Mouse (Mus musculus) urinary bladder, adult 18-20 months (tissue): Measurements from ENCODE around the gene Col26a1.

Experiments
- DNase-seq, 2 experiments: peaks; one replicate each; pipeline ENCODE4 v3.0.0; 2022; ENCODE audit warnings: low spot score in 2 of 2, mixed read lengths in 2 of 2

Col26a1 gene

DNA sequence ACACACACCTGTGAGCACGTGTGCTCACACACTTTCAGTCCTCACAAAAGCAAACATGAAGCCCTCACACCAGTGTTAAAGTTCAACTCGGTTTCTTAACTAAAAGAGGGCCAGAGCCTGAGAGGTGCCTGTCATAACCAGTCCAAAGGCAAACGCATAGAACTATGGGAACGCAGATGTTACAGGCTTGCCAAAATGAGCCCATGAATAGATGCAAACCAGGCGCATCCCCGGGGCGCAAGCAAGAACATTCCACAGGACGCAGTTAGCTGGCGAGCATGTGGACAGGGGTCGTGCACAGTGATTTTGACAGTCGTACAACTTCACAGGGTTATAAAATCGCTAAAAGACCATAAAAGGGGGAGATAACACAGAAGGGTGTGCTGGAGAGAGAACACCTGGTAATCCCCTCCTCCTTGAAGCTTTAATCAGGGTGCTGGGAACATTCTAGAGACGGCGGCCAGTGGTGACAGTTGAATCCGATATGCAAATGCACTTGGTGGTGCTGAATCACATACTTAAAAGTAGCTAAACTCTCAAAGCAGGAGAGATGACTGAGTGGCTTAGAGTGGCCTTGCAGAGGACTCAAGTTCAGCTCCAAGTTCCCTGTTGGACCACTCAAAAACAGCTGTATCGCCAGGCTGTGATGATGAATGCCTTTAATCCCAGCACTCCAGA, 76.5 kb downstream of the Col26a1 start:
- no peak for DNase-seq

DNA sequence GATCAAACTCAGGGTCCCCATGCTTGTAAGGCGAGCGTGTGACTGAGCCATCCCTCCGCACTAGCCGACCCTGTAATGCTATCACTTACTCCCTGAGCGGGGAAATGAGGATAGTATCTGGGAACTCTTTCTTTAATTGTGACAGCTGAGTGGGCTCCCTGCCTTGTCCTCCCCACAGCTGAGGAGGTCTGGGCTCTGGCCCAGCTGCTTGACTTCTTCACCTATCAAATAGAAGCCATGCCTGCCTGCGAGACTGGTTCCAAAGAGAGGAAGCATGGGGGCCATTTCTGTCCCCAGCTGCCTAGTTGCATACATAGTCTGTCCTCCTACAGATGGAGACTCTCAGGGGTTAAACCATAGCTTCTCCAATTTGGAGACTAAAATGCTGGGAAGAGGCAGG, 78.0 kb downstream of the Col26a1 start:
- DNase-seq: no peak

DNA sequence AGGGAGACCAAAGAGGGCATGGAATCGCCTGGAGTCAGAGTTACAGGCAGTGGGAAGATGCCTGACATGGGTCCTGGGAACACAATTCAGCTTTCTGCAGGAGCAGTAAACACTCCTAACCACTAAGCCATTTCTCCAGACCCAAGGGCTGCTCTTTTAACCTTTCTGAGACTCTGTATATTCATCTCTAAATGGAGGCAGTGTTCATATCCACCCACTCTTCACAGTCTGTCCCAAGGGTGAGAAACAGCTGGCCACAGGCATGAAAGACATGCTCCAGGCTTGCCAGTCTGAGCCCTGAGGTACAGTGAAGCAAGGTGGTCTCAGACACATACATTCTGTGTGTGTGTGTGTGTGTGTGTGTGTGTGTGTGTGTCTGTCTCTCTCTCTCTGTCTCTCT, 78.8 kb downstream of the Col26a1 start:
- DNase-seq: no peak

DNA sequence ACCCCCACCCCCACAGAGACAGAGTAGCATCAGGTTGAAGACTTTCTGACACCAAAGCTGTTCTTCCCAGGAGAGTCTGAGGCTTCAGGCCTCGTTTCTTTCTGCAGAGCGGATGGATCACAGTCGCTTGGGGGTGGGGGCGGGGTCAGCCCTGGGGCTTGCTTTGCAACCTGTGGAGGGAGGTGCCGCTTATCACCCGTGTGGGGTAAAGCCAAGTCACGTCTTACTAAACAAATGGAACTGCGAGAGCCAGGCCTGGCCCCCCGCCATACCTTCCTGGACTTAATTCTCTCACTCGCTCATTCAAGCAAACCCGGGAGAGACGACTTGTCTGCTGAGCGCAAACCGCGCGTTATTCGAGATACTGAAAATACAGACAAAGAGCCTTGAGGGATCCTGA, 80.3 kb downstream of the Col26a1 start:
- no peak for DNase-seq

DNA sequence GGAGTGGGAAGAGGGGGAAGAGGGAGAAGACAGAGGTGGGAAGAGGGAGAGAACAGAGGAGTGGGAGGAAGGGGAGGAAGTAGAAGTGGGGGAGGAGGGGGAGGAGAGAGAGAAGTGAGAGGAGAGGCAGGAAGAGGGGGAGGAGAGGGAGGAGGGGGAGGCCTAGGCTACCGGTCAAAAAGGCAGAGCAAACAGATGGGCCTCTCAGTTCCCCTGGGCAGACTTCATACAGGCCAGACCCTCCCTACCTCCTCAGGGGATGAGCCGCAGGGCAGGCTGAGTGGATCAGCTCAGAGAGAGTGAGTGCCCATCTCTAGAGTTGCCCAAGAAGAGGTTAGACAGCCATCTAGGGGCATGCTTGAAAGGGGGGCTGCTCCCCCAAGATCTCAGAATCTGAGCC, 86.1 kb downstream of the Col26a1 start:
- DNase-seq: no peak

DNA sequence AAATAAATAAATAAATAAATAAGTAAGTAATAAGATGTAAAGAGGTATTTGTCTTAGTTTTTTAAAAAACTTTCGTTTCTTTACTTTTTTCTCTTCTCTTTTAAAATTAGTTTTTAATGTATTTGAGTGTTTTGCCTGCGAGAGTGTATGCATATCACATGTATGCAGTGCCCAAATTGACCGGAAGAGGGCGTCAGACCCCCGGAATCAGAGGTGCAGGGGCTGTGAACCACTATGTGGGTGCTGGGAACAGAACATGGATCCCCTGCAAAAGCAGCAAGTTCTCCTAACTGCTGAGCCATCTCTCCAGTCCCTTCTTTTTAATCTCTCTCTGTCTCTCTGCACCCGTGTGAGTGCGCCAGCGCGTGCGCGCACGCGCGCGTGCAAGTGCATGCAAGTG, 89.2 kb downstream of the Col26a1 start:
- DNase-seq: no peak

DNA sequence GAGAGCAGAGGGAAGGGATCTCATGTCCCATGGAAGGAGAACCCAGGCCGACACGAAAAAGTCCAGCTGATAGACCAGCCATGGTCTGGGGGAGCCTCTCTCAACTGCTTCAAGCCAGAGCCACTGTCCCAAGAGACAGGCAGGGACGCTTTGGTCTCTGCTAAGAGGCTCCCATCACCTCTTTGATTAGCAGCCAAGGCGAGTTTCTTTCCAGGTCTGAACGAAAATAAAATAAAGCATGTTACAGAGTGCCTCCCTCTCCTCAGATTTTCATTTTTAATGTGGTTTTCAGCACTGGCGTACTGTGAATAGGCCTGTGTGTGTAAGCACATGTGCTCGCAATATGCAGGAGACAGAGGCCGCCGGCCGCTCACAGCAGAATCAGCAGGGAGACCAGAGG, 90.5 kb downstream of the Col26a1 start:
- no peak for DNase-seq

DNA sequence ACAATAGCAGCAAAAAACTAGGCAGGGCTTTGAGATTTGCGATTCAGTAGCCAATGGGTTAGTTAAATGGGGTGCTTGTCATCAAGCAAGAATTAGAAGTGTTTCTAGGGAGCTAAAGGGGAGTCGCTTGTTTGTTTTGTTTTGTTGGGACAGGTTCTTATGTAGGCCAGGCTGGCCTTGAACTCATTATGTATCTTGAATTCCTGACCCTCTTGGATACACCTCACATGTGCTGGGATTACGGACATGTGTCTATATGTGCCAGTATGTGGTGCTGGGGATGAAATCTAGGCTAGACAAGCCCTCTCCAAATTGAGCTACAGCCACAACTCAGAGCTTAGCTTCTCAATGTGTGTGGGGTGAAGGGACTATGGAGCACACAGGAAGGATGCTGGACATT, 91.8 kb downstream of the Col26a1 start:
- no peak for DNase-seq

DNA sequence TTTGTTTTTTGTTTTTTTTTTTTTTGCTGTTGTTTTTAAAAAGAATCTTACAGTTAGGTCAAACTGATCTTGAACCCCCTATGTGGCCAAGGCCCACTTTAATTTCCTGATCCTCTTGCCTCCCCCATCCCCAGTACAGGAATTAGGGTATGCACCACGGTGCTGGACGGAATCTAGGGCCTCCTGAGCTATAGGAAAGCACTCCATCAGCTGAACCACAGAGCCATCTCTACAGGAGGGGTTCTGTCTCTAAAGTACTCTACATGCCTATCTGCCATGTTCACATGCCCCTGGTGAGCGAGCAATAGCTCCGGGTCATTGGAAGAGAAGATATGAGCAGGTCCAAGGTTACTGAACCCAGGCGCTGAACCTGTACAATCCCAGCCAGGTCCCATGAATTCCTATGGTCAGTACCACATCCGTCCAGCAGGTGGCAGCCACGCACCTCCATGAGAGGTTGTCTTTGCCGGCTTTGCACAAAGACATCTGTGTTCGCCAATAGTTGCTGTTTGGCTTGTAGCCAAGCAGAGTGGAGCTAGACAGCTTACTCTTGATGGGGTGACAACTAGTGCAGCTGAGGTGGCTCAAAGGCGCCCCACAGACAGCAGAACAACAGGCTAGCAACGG, 92.3 kb downstream of the Col26a1 start:
- DNase-seq: peak; percentile 73 to 89

DNA sequence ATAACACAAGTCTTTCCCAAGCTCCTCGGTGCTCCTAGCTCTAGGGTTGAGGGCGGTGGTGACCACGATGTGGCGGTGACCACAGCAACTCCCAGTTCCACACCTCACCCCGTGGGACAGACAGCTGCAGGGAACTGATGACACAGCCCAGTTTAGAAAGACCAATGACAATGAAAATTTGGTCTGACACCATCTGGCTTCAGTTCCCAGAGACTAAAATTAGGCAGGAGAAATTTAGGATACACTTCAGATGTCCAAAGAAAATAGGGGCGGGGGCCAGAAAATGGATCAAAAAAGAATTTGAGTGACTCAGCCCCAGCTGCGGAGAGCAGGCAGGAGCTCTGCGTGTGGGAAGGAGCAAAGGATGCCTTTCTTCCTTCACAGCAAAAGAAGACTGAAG, 98.5 kb downstream of the Col26a1 start:
- no peak for DNase-seq

DNA sequence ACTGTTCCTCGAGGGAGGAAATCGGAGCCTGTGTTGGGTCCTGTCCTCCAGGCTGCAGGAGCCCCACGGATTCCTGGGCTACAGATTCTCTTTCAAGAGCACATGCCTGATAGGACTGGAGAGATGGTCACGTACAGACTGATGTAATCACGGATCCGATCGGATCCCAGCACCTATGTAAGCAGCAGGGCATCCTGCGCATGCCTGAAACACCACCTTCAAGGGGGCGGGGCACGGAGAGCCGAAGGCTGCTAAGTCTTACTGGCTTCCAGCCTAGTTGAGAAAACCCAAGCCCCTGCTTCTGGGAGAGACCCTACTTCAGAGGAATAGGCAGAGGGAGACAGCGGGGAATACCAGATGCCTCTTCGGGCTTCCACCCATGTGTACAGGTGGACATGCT, 100.4 kb downstream of the Col26a1 start:
- no peak for DNase-seq

DNA sequence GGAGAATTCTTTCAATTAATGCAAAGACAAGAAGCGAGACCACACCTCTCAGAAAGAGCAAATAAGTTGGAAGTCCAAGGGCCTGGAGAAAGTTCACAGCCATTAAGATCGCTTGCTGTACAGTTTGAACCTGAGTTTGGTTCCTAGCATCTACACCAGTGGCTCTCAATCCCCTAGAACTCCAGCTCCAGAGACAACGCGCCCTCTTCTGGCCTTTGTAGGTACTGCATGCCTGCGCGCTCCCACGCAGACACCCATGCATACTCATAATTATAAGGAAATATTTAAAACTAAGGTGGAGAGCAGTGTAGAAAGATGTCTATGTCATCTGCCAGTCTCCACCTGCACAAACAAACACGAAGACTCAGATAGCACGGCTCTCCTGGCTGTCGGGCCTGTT, 102.5 kb downstream of the Col26a1 start:
- DNase-seq: peak in 1 of 2 experiments; percentile 42

DNA sequence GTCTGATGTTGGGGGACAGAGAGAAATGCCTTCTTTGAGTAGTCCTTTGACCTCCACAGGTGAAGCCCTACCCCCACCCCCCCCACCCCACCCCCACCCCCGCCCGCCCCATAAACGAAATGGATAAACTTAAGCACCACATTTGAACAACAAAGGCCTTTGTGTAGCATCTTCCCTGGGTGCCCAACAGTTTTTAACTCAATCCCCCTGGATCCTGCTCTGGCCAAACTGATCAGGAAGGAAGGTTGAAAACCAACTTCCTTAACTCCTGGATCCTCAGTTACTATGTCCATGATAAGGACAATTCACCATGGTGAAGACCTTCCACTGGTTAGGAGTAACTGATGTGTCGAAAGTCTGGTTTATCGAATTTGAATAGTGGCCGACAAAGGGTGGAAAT, 103.1 kb downstream of the Col26a1 start:
- DNase-seq: no peak

DNA sequence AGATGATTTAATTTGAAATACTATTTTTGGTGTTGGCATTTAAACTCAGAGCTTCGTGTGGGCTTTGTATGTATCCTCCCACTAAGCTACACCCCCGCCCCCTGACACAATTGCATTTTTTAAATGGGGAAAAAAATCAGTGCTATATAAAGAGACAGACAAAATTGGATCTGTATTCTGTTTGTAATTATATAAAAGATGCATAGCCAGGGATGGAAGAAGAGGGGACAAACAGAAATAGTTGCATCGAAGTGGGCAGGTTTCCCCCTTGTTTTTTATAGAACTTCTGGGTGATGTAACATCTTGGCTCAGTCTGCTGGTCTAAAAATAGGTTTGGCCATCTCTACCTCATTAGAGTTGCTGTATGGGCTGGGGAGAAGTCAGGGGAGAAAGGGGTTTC, 107.5 kb downstream of the Col26a1 start:
- DNase-seq: no peak

DNA sequence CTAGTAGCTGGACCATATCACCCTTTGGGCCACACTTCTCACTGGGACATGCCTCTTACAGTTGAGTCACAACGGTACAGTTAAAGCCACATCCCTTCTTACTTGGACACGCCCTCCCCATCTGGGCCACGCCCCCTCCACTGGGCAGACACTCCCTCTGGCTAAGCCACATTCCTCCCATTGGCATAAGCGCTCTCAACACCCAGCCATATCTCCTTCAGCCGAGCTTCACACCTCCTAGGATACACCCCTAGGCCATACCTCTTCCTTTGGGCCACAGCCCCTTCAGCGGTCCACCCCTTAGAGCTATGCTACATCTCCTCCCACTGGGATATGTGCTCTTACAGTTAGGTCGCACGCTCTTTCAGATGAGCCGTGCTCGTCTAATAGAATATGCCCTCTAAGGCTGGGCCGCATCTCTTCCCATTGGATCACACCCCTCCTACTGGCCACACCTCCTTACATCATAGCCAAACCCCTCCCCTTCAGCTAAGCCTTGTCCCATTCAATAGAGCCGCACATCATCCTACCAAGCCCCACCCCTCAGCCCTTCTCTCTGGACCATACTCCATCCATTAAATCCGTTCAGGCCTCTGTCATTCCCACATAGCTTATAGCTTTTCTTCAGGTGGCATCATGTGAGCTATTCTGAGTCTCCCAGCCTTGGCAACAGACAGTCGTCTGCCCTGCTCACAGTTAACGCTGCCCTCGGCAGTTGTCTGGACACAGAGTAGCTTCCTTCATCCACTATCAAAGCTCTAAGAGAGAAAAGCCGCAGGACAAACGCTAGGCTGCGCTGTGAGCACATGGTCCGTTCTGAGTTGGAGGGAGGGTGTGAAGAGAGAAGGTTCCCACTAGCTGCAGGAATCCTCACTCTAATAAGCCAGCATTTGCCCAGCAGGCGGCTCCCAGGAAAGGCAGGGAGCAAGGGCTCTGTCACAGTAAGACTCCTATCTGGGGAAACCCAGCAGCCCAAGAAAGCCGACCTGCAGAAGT, 109.7 kb downstream of the Col26a1 start:
- no peak for DNase-seq

DNA sequence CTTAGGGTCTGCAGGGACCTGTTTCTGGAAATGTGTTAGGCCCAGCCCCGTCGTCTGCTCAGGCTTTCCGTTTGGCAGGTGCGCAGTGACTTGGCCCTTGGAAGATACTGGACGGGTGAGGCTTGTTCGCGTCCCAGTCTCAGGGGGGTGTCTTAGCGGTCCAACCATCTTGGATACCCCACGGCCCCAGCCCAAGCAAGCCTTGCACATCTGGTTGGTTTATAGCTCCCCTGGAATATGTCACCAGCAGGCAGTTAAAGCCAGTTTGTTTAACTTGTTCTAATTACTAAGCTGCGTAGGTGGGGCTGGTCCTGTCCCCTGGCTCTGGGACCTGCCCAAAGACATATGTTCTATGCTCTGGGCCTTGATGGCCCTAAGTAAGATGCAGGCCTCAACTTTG, 111.9 kb downstream of the Col26a1 start:
- DNase-seq: no peak

DNA sequence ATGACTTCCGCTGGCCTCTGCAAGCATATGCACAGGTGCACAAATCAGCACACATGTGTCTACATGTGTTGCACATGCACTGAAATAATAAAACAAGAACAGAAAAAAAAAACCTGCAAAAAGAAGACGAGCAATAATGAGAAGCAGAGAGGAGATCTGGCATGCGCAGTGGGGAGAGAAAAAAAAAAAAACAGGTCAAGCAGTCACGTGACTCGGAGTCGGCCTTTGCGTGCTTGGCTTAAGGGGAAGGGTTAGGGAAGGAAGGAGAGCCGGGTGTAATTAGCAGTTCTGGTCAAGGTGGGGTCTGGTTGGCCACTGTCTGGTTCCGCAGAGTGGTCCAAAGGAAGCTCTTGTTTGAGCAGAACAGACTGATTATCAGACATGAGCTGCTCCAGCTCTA, 115.7 kb downstream of the Col26a1 start:
- DNase-seq: no peak

DNA sequence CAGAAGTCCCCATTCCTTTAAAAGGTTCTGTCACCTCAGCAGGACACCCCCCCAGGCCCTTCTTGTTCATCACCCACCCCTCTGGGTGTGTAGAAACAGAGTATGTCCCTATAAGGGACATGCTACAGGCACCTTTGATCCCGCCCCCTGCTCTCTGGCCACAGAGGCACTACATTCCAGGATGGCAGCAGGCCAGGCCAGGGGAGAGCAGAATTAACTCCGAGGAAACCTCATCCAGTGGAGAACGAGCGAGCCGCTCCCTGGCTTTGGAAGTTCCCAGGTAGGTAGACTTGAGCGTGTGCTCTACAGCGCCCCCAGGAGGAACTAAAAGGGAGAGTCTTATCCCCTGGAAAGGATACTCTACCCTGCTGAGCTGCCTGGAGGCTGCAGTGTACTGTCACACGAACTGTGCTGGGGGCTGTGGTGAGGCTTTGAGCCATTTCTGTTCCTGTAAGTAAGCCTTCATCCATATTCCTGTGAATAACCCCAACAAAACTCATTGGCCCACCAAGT, 118.8 kb downstream of the Col26a1 start:
- DNase-seq: no peak

DNA sequence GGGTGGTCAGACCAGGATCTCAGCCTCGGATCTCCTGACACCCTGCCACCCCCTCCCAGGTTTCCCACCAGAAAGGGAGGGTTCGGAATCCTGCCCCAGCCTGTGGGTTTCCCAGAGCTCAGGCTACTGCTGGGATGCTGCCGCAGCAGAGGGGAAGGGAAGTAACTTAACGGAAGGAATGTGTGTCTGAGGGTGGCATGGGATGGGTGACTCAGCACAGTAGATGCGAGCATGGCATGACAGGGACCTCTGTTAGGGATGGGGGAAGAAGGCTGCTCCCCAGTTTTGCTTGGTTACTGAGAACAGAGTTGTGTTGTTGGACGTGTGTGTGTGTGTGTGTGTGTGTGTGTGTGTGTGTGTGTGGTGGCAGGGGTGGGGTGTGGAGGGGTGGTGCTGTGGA, 122.7 kb downstream of the Col26a1 start:
- DNase-seq: no peak

DNA sequence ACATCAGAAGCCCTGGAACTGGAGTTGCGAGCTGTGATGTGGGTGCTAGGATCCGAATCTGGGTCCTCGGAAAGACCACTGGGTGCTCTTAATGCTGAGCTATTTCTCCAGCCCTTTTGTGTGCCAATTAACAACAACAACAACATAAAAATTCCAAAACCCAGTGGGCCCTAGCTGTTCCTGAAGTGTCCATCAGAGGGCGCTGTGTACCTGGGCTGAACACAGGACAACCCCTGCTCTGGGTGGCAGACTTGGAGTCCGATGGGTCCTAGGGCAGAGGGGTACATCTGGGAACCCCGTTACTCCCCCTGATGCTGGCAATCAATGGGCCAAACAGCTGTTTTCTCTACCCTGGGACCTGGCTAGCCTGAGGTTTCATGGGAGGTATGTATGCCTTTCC, 123.2 kb downstream of the Col26a1 start:
- DNase-seq: no peak

DNA sequence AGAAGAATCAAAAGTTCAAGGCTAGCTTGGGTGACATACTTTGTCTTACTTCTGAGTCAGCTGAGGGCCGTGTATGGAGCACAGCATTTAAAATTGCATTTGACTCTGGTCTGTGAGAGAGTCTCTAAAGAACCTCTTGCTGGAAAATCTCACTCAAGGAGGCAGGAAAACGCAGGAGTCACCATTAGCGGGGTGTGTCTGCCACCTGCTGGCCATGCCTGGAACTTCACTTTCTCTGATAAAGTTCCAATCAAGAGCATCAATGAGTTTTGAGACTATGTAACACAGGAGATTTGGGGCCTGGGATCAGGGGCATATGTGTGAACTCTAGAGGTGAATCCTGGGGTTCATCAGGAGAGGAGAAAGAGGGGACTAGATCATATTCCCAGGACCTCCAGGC, 127.3 kb downstream of the Col26a1 start:
- DNase-seq: peak; percentile 11 to 52

DNA sequence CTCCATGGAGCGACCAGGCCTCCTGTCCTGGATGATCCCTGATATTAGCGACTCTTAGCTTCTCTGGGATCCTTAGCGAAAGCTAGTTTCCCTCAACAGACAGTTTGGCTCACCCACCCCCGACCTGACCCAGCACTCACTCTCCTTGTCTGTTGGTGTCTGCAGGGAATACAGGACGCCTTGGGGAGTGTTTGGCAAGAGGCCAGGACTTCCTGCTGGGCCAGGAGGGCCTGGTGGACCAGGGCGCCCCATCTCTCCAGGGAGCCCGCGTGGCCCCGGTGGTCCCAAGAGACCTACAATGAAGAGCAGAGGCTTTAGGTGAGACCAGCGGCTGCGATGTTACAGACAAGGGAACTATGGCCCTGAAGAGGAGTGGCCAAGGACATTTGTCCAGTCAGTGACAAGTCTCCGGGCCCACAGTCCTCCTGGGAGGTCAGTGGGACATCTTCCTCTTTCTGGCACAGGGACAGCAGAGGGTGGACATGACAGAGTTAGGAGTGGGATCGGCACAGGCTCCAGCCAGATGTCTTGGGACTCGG, 128.9 kb downstream of the Col26a1 start:
- no peak for DNase-seq
